Mouse (Mus musculus) erythroblast, embryonic 14.5 days (primary cell): Measurements from ENCODE around the gene Adamts12.

Source experiments
- GATA1 ChIP-seq: IDR thresholded peaks from 2 replicates; pipeline ENCODE4 v1.6.1; 2012; ENCODE audit warnings: low read length, inconsistent platforms, mixed read lengths
- TAL1 ChIP-seq: IDR thresholded peaks from 3 replicates; pipeline ENCODE4 v1.6.1; 2012; ENCODE audit warnings: low read length, inconsistent platforms, mixed read lengths

- TF ChIP-seq TAL1 (no peak), GATA1 (no peak)
Observed at GRCm38 (mm10) chr15:11082961-11083569, 18.5 kb downstream of the Adamts12 start.
